12 mouse cellular contexts compared by ENCODE assay signal in the genomic region with DNA sequence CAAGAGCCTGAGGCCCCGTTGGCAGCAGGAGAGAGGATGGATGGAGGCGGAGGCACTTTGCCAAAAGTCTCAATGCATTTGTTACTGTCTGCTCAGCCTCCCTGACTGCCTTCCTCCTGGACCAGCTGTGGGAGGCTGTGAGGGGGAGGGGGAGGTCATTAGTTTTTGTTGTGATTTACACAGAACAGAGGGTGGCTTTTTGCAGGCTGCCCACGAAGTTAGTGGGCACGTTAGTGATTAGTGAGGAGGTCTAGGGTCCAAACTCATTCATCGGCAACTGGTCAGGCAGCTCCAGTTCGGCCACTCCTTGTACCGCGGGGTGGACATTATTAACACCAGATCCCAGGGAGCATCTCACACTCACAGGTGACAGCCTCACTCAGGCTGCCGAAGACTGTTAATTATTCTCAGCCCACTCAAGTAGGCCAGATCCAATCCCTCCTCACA. TPM values are rescaled to one million over a fixed set of nuclear protein-coding genes. Genes with fewer than 3 reads are reported as not detected.
A peak's percentile ranks its signal among the peaks of the same experiment; 100 is the strongest.
DNase-seq lines count a peak whose midpoint lies in the region; ATAC-seq lines count a peak whose summit lies in the region.
"Had no signal": no experiment of that assay in that cellular context is flagged by ENCODE, and none has a peak within 500 bp of the region (broad histone marks: within the 10 kb centered on the region; RNA-seq: fewer than 3 reads in every experiment).

No protein-coding gene starts in this region.

- no peak overlapping the region for H3K4me2 ChIP-seq in embryonic facial prominence, embryonic 14.5 days (ENCODE audit: low read depth, low read length)
- H3K4me2 ChIP-seq in limb, embryonic 12.5 days = peak overlapping the region; percentile 6; the same call in 1 of the 2 replicates
- H3K4me2 ChIP-seq in liver, embryonic 12.5 days = no peak overlapping the region
- H3K4me2 ChIP-seq: embryonic facial prominence, embryonic 13.5 days had no signal

- 39% methylated on average over 9 of the region's 9 CpGs for WGBS in embryonic facial prominence, embryonic 14.5 days
- 73% methylated on average over 9 of the region's 9 CpGs for WGBS in embryonic facial prominence, embryonic 10.5 days
- WGBS in limb, embryonic 12.5 days = 32% methylated on average over 9 of the region's 9 CpGs
- WGBS in liver, embryonic 12.5 days (ENCODE audit: insufficient replicate concordance) = 72% methylated on average over 9 of the region's 9 CpGs

- H3K36me3 ChIP-seq in embryonic facial prominence, embryonic 14.5 days (ENCODE audit: control insufficient read depth, insufficient read depth, low read length) = no peaks in the 10 kb centered on the region
- no peaks in the 10 kb centered on the region for H3K36me3 ChIP-seq in embryonic facial prominence, embryonic 10.5 days (replicated peaks)
- H3K36me3 ChIP-seq in limb, embryonic 12.5 days = no peaks in the 10 kb centered on the region
- no peaks in the 10 kb centered on the region for H3K36me3 ChIP-seq in liver, embryonic 12.5 days
- H3K36me3 ChIP-seq: embryonic facial prominence, embryonic 13.5 days had no signal

- H3K9me3 ChIP-seq in embryonic facial prominence, embryonic 14.5 days (ENCODE audit: control insufficient read depth, low read length) = no peaks in the 10 kb centered on the region
- H3K9me3 ChIP-seq in embryonic facial prominence, embryonic 10.5 days = 0 out of 2 replicates have a peak, but pooled peaks cover 5% of the 10 kb centered on the region
- H3K9me3 ChIP-seq in limb, embryonic 12.5 days = no peaks in the 10 kb centered on the region
- H3K9me3 ChIP-seq in liver, embryonic 12.5 days (replicated peaks) = no peaks in the 10 kb centered on the region

- 0 out of 2 replicates have a peak, but pooled peaks have one; percentile 37 for ATAC-seq in embryonic facial prominence, embryonic 14.5 days (ENCODE audit: low read depth)
- ATAC-seq in limb, embryonic 12.5 days (ENCODE audit: insufficient number of reproducible peaks, insufficient read depth, low FRiP score, low TSS enrichment, low read depth) = no peak; the same call in 1 of the 2 replicates
- no peak for ATAC-seq in liver, embryonic 12.5 days

- H3K9ac ChIP-seq in embryonic facial prominence, embryonic 14.5 days (ENCODE audit: low read depth, low read length) = no peak overlapping the region
- no peak overlapping the region for H3K9ac ChIP-seq in limb, embryonic 12.5 days (replicated peaks)
- no peak overlapping the region for H3K9ac ChIP-seq in liver, embryonic 12.5 days
- H3K9ac ChIP-seq: embryonic facial prominence, embryonic 13.5 days had no signal

- DNase-seq in embryonic facial prominence, embryonic 14.5 days (ENCODE audit: low spot score) = peak; percentile 67
- DNase-seq in embryonic facial prominence, embryonic 10.5 days (ENCODE audit: low spot score) = no peak
- DNase-seq in lung, postnatal 14 days = peak; percentile 9
- no peak for DNase-seq in lung, postnatal 25 days (ENCODE audit: low spot score)
- DNase-seq in forelimb bud, embryonic 11.5 days (ENCODE audit: low read depth, low spot score) = peak; percentile 21
- no peak for DNase-seq in liver
- DNase-seq: gastrocnemius, postnatal 10 days; heart, postnatal 36 days had no signal

- no peaks in the 10 kb centered on the region for H3K27me3 ChIP-seq in embryonic facial prominence, embryonic 14.5 days (replicated peaks; ENCODE audit: control insufficient read depth, insufficient read depth, low read length)
- no peaks in the 10 kb centered on the region for H3K27me3 ChIP-seq in embryonic facial prominence, embryonic 10.5 days (replicated peaks; ENCODE audit: low read depth, poor library complexity, severe bottlenecking)
- H3K27me3 ChIP-seq in limb, embryonic 12.5 days = peaks cover 2% of the 10 kb centered on the region; the same call in 1 of the 2 replicates
- peaks cover 4% of the 10 kb centered on the region; the same call in 1 of the 2 replicates for H3K27me3 ChIP-seq in liver, embryonic 12.5 days (replicated peaks)
- H3K27me3 ChIP-seq: embryonic facial prominence, embryonic 13.5 days had no signal

- no peak overlapping the region for H3K4me3 ChIP-seq in embryonic facial prominence, embryonic 14.5 days (ENCODE audit: low read depth, low read length)
- no peak overlapping the region for H3K4me3 ChIP-seq in embryonic facial prominence, embryonic 10.5 days
- H3K4me3 ChIP-seq in limb, embryonic 12.5 days (replicated peaks) = no peak overlapping the region
- no peak overlapping the region for H3K4me3 ChIP-seq in liver, embryonic 12.5 days
- H3K4me3 ChIP-seq: embryonic facial prominence, embryonic 13.5 days had no signal

- no peaks in the 10 kb centered on the region for H3K4me1 ChIP-seq in embryonic facial prominence, embryonic 14.5 days (ENCODE audit: control insufficient read depth, insufficient read depth, low read length)
- H3K4me1 ChIP-seq in embryonic facial prominence, embryonic 10.5 days = 0 out of 2 replicates have a peak, but pooled peaks cover 4% of the 10 kb centered on the region
- peaks cover 12% of the 10 kb centered on the region for H3K4me1 ChIP-seq in limb, embryonic 12.5 days (replicated peaks)
- no peaks in the 10 kb centered on the region for H3K4me1 ChIP-seq in liver, embryonic 12.5 days

- H3K27ac ChIP-seq in embryonic facial prominence, embryonic 14.5 days (replicated peaks; ENCODE audit: low read depth, low read length) = no peak overlapping the region
- no peak overlapping the region for H3K27ac ChIP-seq in embryonic facial prominence, embryonic 10.5 days (replicated peaks)
- H3K27ac ChIP-seq in limb, embryonic 12.5 days = no peak overlapping the region
- H3K27ac ChIP-seq in liver, embryonic 12.5 days = no peak overlapping the region
- H3K27ac ChIP-seq: embryonic facial prominence, embryonic 13.5 days; macrophage had no signal

RNA-seq across cellular contexts. Expression of gene Slc22a2, which starts 4.9 kb away (rescaled TPM):
- 0.17 and 0.50 TPM in 2 replicates for polyA plus RNA-seq in embryonic facial prominence, embryonic 14.5 days (2014; fragmentation: Nextera tagmentation; extraction: Ambion mirVana)
- polyA plus RNA-seq in embryonic facial prominence, embryonic 10.5 days (2016; fragmentation: Nextera tagmentation; extraction: Ambion mirVana) = not detected in 2 replicates
- not detected in 2 replicates for polyA plus RNA-seq in limb, embryonic 12.5 days (2016; fragmentation: Nextera tagmentation; extraction: Ambion mirVana)
- polyA plus RNA-seq in liver, embryonic 12.5 days (2016; fragmentation: Nextera tagmentation; extraction: Ambion mirVana) = not detected in 2 replicates
- polyA plus RNA-seq: embryonic facial prominence, embryonic 13.5 days; macrophage had no signal

Comparison
In these comparisons a context has a peak if more than half of its experiments do, and no peak if none do; other contexts are left out.
1. DNase-seq: peak in embryonic facial prominence, embryonic 14.5 days (single experiment), lung, postnatal 14 days (single experiment) and forelimb bud, embryonic 11.5 days (single experiment); none in embryonic facial prominence, embryonic 10.5 days (single experiment), lung, postnatal 25 days (single experiment) and liver (single experiment).